Mouse (Mus musculus): ENCODE results near the gene Olfr982. TPM values are rescaled to one million over a fixed set of nuclear protein-coding genes. Genes with fewer than 3 reads are reported as not detected.

Gene Olfr982
- polyA plus RNA-seq (2012; rRNA removed) = not detected in 2 replicates

- Histone ChIP-seq H3K4me1 (ENCODE audit: control insufficient read depth, insufficient read depth, low read length) (no peaks in the 10 kb centered on the region; the same call in 1 of the 2 replicates), H3K27ac (ENCODE audit: control insufficient read depth, insufficient read depth, low read depth, low read length) (no peak within 1 kb of the TSS), H3K4me3 (ENCODE audit: control insufficient read depth, low read depth, low read length) (no peak within 1 kb of the TSS), H3K27me3 (ENCODE audit: control insufficient read depth, insufficient read depth, low read length) (no peaks in the 10 kb centered on the region), H3K36me3 (ENCODE audit: control insufficient read depth, insufficient read depth, low read length) (no peaks in the 10 kb centered on the region)
- no peak for TF ChIP-seq CTCF (IDR thresholded peaks at IDR 0.05; ENCODE audit: control insufficient read depth, insufficient read depth, insufficient replicate concordance, low read depth, low read length)
- TF ChIP-seq POLR2A (IDR thresholded peaks at IDR 0.05; ENCODE audit: control insufficient read depth, low read depth, low read length) = no peak
Measured at GRCm38 (mm10) chr9:40073529-40073928, at the start of gene Olfr982. TSS of gene Olfr982 (plus strand) at chr9:40073829.

- H3K27me3 ChIP-seq (ENCODE audit: control insufficient read depth, insufficient read depth, low read length) = no peaks in the 10 kb centered on the region
- H3K4me3 ChIP-seq (ENCODE audit: control insufficient read depth, low read depth, low read length) = peak overlapping the region; percentile 77
- no peaks in the 10 kb centered on the region for H3K4me1 ChIP-seq (ENCODE audit: control insufficient read depth, insufficient read depth, low read length)
- H3K36me3 ChIP-seq (ENCODE audit: control insufficient read depth, insufficient read depth, low read length) = no peaks in the 10 kb centered on the region
- peak overlapping the region; percentile 78 for H3K27ac ChIP-seq (ENCODE audit: control insufficient read depth, insufficient read depth, low read depth, low read length)
- TF ChIP-seq CTCF (IDR thresholded peaks at IDR 0.05; ENCODE audit: control insufficient read depth, insufficient read depth, insufficient replicate concordance, low read depth, low read length) (no peak), POLR2A (IDR thresholded peaks at IDR 0.05; ENCODE audit: control insufficient read depth, low read depth, low read length) (peak; percentile 75)
Measured at GRCm38 (mm10) chr9:40050138-40050537, 23.5 kb upstream of the Olfr982 start.

- Histone ChIP-seq H3K36me3 (ENCODE audit: control insufficient read depth, insufficient read depth, low read length) (no peaks in the 10 kb centered on the region), H3K4me1 (ENCODE audit: control insufficient read depth, insufficient read depth, low read length) (no peaks in the 10 kb centered on the region), H3K4me3 (ENCODE audit: control insufficient read depth, low read depth, low read length) (no peak within 1 kb of the TSS), H3K27me3 (ENCODE audit: control insufficient read depth, insufficient read depth, low read length) (no peaks in the 10 kb centered on the region), H3K27ac (ENCODE audit: control insufficient read depth, insufficient read depth, low read depth, low read length) (no peak within 1 kb of the TSS)
- TF ChIP-seq CTCF (IDR thresholded peaks at IDR 0.05; ENCODE audit: control insufficient read depth, insufficient read depth, insufficient replicate concordance, low read depth, low read length) (no peak), POLR2A (IDR thresholded peaks at IDR 0.05; ENCODE audit: control insufficient read depth, low read depth, low read length) (no peak)
Measured at GRCm38 (mm10) chr9:40093495-40093894, 19.9 kb downstream of the Olfr982 start, which contains the start of gene Olfr983. TSS of gene Olfr983 (minus strand) at chr9:40093595.

- no peaks in the 10 kb centered on the region for H3K4me1 ChIP-seq (ENCODE audit: control insufficient read depth, insufficient read depth, low read length)
- no peaks in the 10 kb centered on the region for H3K36me3 ChIP-seq (ENCODE audit: control insufficient read depth, insufficient read depth, low read length)
- no peak overlapping the region for H3K4me3 ChIP-seq (ENCODE audit: control insufficient read depth, low read depth, low read length)
- no peak overlapping the region for H3K27ac ChIP-seq (ENCODE audit: control insufficient read depth, insufficient read depth, low read depth, low read length)
- TF ChIP-seq CTCF (IDR thresholded peaks at IDR 0.05; ENCODE audit: control insufficient read depth, insufficient read depth, insufficient replicate concordance, low read depth, low read length) (no peak), POLR2A (IDR thresholded peaks at IDR 0.05; ENCODE audit: control insufficient read depth, low read depth, low read length) (no peak)
- H3K27me3 ChIP-seq (ENCODE audit: control insufficient read depth, insufficient read depth, low read length) = no peaks in the 10 kb centered on the region
Measured at GRCm38 (mm10) chr9:40094769-40095168, 21.1 kb downstream of the Olfr982 start.

- Histone ChIP-seq H3K27ac (ENCODE audit: control insufficient read depth, insufficient read depth, low read depth, low read length) (no peak within 1 kb of the TSS), H3K4me1 (ENCODE audit: control insufficient read depth, insufficient read depth, low read length) (no peaks in the 10 kb centered on the region; the same call in 1 of the 2 replicates), H3K27me3 (ENCODE audit: control insufficient read depth, insufficient read depth, low read length) (no peaks in the 10 kb centered on the region), H3K36me3 (ENCODE audit: control insufficient read depth, insufficient read depth, low read length) (no peaks in the 10 kb centered on the region), H3K4me3 (ENCODE audit: control insufficient read depth, low read depth, low read length) (no peak within 1 kb of the TSS)
- TF ChIP-seq POLR2A (IDR thresholded peaks at IDR 0.05; ENCODE audit: control insufficient read depth, low read depth, low read length) (no peak), CTCF (IDR thresholded peaks at IDR 0.05; ENCODE audit: control insufficient read depth, insufficient read depth, insufficient replicate concordance, low read depth, low read length) (no peak)
Measured at GRCm38 (mm10) chr9:40114106-40114505, 40.5 kb downstream of the Olfr982 start, which contains the start of gene Olfr984. TSS of gene Olfr984 (minus strand) at chr9:40114206.

GRCm38 (mm10) chr9:40116645-40117286, 43.1 kb downstream of the Olfr982 start:
- H3K4me1 ChIP-seq (ENCODE audit: control insufficient read depth, insufficient read depth, low read length) = no peaks in the 10 kb centered on the region; the same call in 1 of the 2 replicates
- H3K4me3 ChIP-seq (ENCODE audit: control insufficient read depth, low read depth, low read length) = 0 out of 2 replicates have a peak overlapping the region, but pooled peaks have one; percentile 15
- no peaks in the 10 kb centered on the region for H3K36me3 ChIP-seq (ENCODE audit: control insufficient read depth, insufficient read depth, low read length)
- H3K27ac ChIP-seq (ENCODE audit: control insufficient read depth, insufficient read depth, low read depth, low read length) = no peak overlapping the region
- H3K27me3 ChIP-seq (ENCODE audit: control insufficient read depth, insufficient read depth, low read length) = no peaks in the 10 kb centered on the region
- TF ChIP-seq CTCF (IDR thresholded peaks at IDR 0.05; ENCODE audit: control insufficient read depth, insufficient read depth, insufficient replicate concordance, low read depth, low read length) = no peak
- TF ChIP-seq POLR2A (IDR thresholded peaks at IDR 0.05; ENCODE audit: control insufficient read depth, low read depth, low read length) = no peak

GRCm38 (mm10) chr9:40117287-40117659, 43.6 kb downstream of the Olfr982 start:
- H3K4me1 ChIP-seq (ENCODE audit: control insufficient read depth, insufficient read depth, low read length) = no peaks in the 10 kb centered on the region; the same call in 1 of the 2 replicates
- no peaks in the 10 kb centered on the region for H3K36me3 ChIP-seq (ENCODE audit: control insufficient read depth, insufficient read depth, low read length)
- H3K4me3 ChIP-seq (ENCODE audit: control insufficient read depth, low read depth, low read length) = no peak overlapping the region
- H3K27me3 ChIP-seq (ENCODE audit: control insufficient read depth, insufficient read depth, low read length) = no peaks in the 10 kb centered on the region
- H3K27ac ChIP-seq (ENCODE audit: control insufficient read depth, insufficient read depth, low read depth, low read length) = no peak overlapping the region
- no peak for TF ChIP-seq CTCF (IDR thresholded peaks at IDR 0.05; ENCODE audit: control insufficient read depth, insufficient read depth, insufficient replicate concordance, low read depth, low read length)
- no peak for TF ChIP-seq POLR2A (IDR thresholded peaks at IDR 0.05; ENCODE audit: control insufficient read depth, low read depth, low read length)

Other genes with a start within 250 kb of the Olfr982 start
- gene Olfr971, start 237.0 kb upstream of the Olfr982 start, polyA plus RNA-seq (2012; rRNA removed) = not detected in 2 replicates
- gene Olfr972, start 207.4 kb upstream of the Olfr982 start, polyA plus RNA-seq (2012; rRNA removed) = not detected in 2 replicates
- not detected in 2 replicates for gene Olfr229, start 166.5 kb upstream of the Olfr982 start, polyA plus RNA-seq (2012; rRNA removed)
- gene Olfr974, start 136.3 kb upstream of the Olfr982 start, polyA plus RNA-seq (2012; rRNA removed) = not detected in 2 replicates
- 0.79 and 1.0 TPM in 2 replicates for gene Olfr975, start 121.8 kb upstream of the Olfr982 start, polyA plus RNA-seq (2012; rRNA removed)
- 0.52 and 0.57 TPM in 2 replicates for gene Olfr976, start 112.7 kb upstream of the Olfr982 start, polyA plus RNA-seq (2012; rRNA removed)
- not detected in 2 replicates for gene Olfr978, start 81.7 kb upstream of the Olfr982 start, polyA plus RNA-seq (2012; rRNA removed)
- 0.83 and 0.95 TPM in 2 replicates for gene Olfr979, start 70.4 kb upstream of the Olfr982 start, polyA plus RNA-seq (2012; rRNA removed)
- 0.15 and 0.36 TPM in 2 replicates for gene Olfr980, start 64.2 kb upstream of the Olfr982 start, polyA plus RNA-seq (2012; rRNA removed)
- 0.11 TPM in 1 of 2 replicates, not detected in the other for gene Olfr981, start 52.4 kb upstream of the Olfr982 start, polyA plus RNA-seq (2012; rRNA removed)
- not detected in 2 replicates for gene Olfr983, start 19.8 kb downstream of the Olfr982 start, polyA plus RNA-seq (2012; rRNA removed)
- gene Olfr984, start 40.4 kb downstream of the Olfr982 start, polyA plus RNA-seq (2012; rRNA removed) = not detected in 2 replicates
- not detected in 2 replicates for gene Olfr985, start 56.4 kb downstream of the Olfr982 start, polyA plus RNA-seq (2012; rRNA removed)
- 85.4 and 129 TPM in 2 replicates for gene Tmem225, start 74.3 kb downstream of the Olfr982 start, polyA plus RNA-seq (2012; rRNA removed)
- not detected in 2 replicates for gene Olfr986, start 107.1 kb downstream of the Olfr982 start, polyA plus RNA-seq (2012; rRNA removed)
- 3.4 and 3.9 TPM in 2 replicates for gene Zfp202, start 118.5 kb downstream of the Olfr982 start, polyA plus RNA-seq (2012; rRNA removed)
- gene Scn3b, start 195.4 kb downstream of the Olfr982 start, polyA plus RNA-seq (2012; rRNA removed) = 0.15 and 0.20 TPM in 2 replicates